Mouse (Mus musculus) C2C12 (cell line): ENCODE results near the gene Cat.
A peak's percentile ranks its signal among the peaks of the same experiment; 100 is the strongest.

Experiments
- CEBPB ChIP-seq: IDR thresholded peaks from one replicate; pipeline ENCODE4 v1.6.1; 2011; ENCODE audit warnings: low read depth, mild to moderate bottlenecking, control low read depth, moderate library complexity
- CTCF ChIP-seq: IDR thresholded peaks from one replicate; pipeline ENCODE4 v1.5.1; 2011; ENCODE audit not compliant: control insufficient read depth, insufficient read depth, insufficient read length
- FOSL1 ChIP-seq: IDR thresholded peaks from one replicate; pipeline ENCODE4 v1.8.0; 2011; ENCODE audit warnings: mild to moderate bottlenecking, low read length; ENCODE audit not compliant: poor library complexity, insufficient read depth, severe bottlenecking
- MAX ChIP-seq: IDR thresholded peaks from one replicate; pipeline ENCODE4 v1.6.1; 2011; ENCODE audit warnings: mild to moderate bottlenecking, control low read depth
- MYOD1 ChIP-seq: IDR thresholded peaks from one replicate; pipeline ENCODE4 v1.6.1; 2011; ENCODE audit warnings: low read depth; ENCODE audit not compliant: control insufficient read depth, insufficient read length
- MYOG ChIP-seq: IDR thresholded peaks from one replicate; pipeline ENCODE4 v1.6.1; 2011; ENCODE audit not compliant: control insufficient read depth, insufficient read length; ENCODE audit errors: extremely low read depth
- USF1 ChIP-seq: IDR thresholded peaks from one replicate; pipeline ENCODE4 v1.6.1; 2011; ENCODE audit warnings: low read depth, mild to moderate bottlenecking, control low read depth, moderate library complexity

DNA sequence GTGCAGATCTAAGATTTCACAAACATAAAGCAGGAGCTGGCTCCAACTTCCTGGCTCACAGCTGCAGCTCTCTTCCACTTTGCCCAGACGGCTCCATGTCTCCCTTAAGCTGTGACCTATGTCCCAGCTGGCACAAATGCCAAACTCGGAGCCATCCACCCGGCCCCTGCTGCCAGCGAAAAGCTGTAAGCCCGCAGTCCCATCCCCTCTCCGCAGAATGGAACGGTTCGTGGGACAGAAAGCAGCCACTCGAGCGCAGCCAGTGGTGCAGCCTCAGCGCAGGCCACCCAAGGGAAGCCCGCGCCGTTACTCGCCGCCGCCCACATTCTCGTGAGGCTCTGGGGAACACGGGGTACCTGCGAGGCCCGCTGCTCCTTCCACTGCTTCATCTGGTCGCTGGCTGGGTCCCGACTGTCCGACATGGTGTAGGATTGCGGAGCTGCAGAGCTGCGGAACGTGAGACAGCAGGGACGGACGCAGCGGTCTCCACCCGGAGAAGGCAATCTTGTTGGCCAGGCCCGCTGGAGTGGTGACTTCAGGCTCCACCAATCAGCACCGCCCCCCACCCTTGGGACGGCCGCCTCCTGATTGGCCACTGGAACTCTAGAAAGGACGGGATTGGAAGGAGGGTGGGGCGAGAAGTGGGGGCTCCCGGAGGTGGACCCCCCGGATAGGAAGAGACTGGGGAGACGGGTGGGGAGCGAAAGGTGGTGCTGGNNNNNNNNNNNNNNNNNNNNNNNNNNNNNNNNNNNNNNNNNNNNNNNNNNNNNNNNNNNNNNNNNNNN is at the start of gene Cat:
- TF ChIP-seq CTCF (no peak), MAX (peak; percentile 31), MYOD1 (no peak), USF1 (no peak), CEBPB (no peak), MYOG (no peak), FOSL1 (no peak)
